ENCODE assay signal across 10 mouse cellular contexts in genomic region chr15:80753351-80753750, GRCm38 (mm10). TPM values are rescaled to one million over a fixed set of nuclear protein-coding genes. Genes with fewer than 3 reads are reported as not detected.
DNase-seq lines count a peak whose midpoint lies in the region; ATAC-seq and TF ChIP-seq lines count a peak whose summit lies in the region.
"Had no signal": no experiment of that assay in that cellular context is flagged by ENCODE, and none has a peak within 500 bp of the region (broad histone marks: within the 10 kb centered on the region; RNA-seq: fewer than 3 reads in every experiment).

No protein-coding gene starts in this region.

- intact Hi-C loops in gastrocnemius, adult 2 months (cut with DNase I), result no loop called here
- intact Hi-C loops in gastrocnemius, postnatal 36 days (cut with DNase I), result no loop called here

- H3K4me3 ChIP-seq in gastrocnemius, adult 2 months, result 0 out of 2 replicates have a peak overlapping the region, but pooled peaks have one; percentile 0
- H3K4me3 ChIP-seq in kidney, adult 2 months (ENCODE audit: insufficient read depth, low read depth, low read length), result no peak overlapping the region
- no peak overlapping the region for H3K4me3 ChIP-seq in kidney, embryonic 15.5 days (replicated peaks)
- H3K4me3 ChIP-seq: limb, embryonic 12.5 days had no signal

- H3K27me3 ChIP-seq in kidney, adult 2 months (replicated peaks; ENCODE audit: control insufficient read depth, insufficient read depth, low read length), result no peaks in the 10 kb centered on the region
- H3K27me3 ChIP-seq in kidney, embryonic 15.5 days, result no peaks in the 10 kb centered on the region
- H3K27me3 ChIP-seq: limb, embryonic 12.5 days had no signal

- peak overlapping the region; percentile 82 for H3K27ac ChIP-seq in gastrocnemius, adult 2 months
- no peak overlapping the region for H3K27ac ChIP-seq in kidney, adult 2 months (ENCODE audit: insufficient read depth, low read depth, low read length)
- H3K27ac ChIP-seq in kidney, embryonic 15.5 days, result no peak overlapping the region
- H3K27ac ChIP-seq: limb, embryonic 12.5 days had no signal

- 66% methylated on average over 6 of the region's 6 CpGs for WGBS in kidney, adult 2 months
- WGBS in kidney, embryonic 15.5 days, result 84% methylated on average over 6 of the region's 6 CpGs

- peak; percentile 46 for DNase-seq in gastrocnemius, adult 2 months
- no peak for DNase-seq in gastrocnemius, postnatal 36 days
- DNase-seq in kidney, adult 2 months, result peak; percentile 35
- DNase-seq in retina, adult 2 months (ENCODE audit: low read depth, low spot score), result peak; percentile 40
- DNase-seq in retina, postnatal 1 day, result no peak
- no peak for DNase-seq in spleen, adult 12 weeks (ENCODE audit: low spot score)
- DNase-seq: cerebellum, postnatal 25 days; lung, postnatal 14 days had no signal

- no peak for TF ChIP-seq POLR2A in kidney, adult 2 months (IDR thresholded peaks at IDR 0.05; ENCODE audit: low read depth, low read length)

- no peaks in the 10 kb centered on the region; the same call in 1 of the 2 replicates for H3K36me3 ChIP-seq in kidney, adult 2 months (ENCODE audit: control insufficient read depth, insufficient read depth, low read length)
- H3K36me3 ChIP-seq in kidney, embryonic 15.5 days, result no peaks in the 10 kb centered on the region

- ATAC-seq in kidney, embryonic 15.5 days (replicated peaks; ENCODE audit: low FRiP score), result no peak

- H3K4me1 ChIP-seq in kidney, adult 2 months (ENCODE audit: control insufficient read depth, insufficient read depth, low read length), result no peaks in the 10 kb centered on the region
- H3K4me1 ChIP-seq in kidney, embryonic 15.5 days, result no peaks in the 10 kb centered on the region

- no peak overlapping the region for H3K9ac ChIP-seq in kidney, embryonic 15.5 days
- H3K9ac ChIP-seq: limb, embryonic 12.5 days had no signal

- no peak overlapping the region for H3K4me2 ChIP-seq in kidney, embryonic 15.5 days
- H3K4me2 ChIP-seq: limb, embryonic 12.5 days had no signal

- no peak for TF ChIP-seq CTCF in gastrocnemius, adult 2 months (IDR thresholded peaks at IDR 0.05)
- no peak for TF ChIP-seq CTCF in kidney, adult 2 months (conservative IDR thresholded peaks at IDR 0.05; ENCODE audit: insufficient read depth, insufficient read length, low read depth, low read length)

- H3K9me3 ChIP-seq in kidney, embryonic 15.5 days (replicated peaks), result no peaks in the 10 kb centered on the region
- H3K9me3 ChIP-seq: limb, embryonic 12.5 days had no signal

RNA-seq across cellular contexts. Expression of gene Tnrc6b, which starts 42.2 kb away (rescaled TPM):
- total RNA-seq in gastrocnemius, adult 2 months (2021), result 10 to 100 TPM; 48.5 to 55.6 TPM
- total RNA-seq in gastrocnemius, postnatal 36 days (2021), result 10 to 100 TPM; 38.3 to 51.1 TPM
- polyA plus RNA-seq in kidney, adult 2 months (2012; rRNA removed), result 12.1 and 14.2 TPM in 2 replicates
- polyA plus RNA-seq in kidney, embryonic 15.5 days (2015; fragmentation: Nextera tagmentation; extraction: Ambion mirVana), result 29.0 and 33.5 TPM in 2 replicates

Comparison
In these comparisons a context has a peak if more than half of its experiments do, and no peak if none do; other contexts are left out.
1. DNase-seq: peak in gastrocnemius, adult 2 months (single experiment), kidney, adult 2 months (single experiment) and retina, adult 2 months (single experiment); none in gastrocnemius, postnatal 36 days (0 of 2), retina, postnatal 1 day (single experiment) and spleen, adult 12 weeks (single experiment).